Mouse (Mus musculus): ENCODE measurements around the gene Tubgcp3. TPM values are rescaled to one million over a fixed set of nuclear protein-coding genes. Genes with fewer than 3 reads are reported as not detected.

Gene Tubgcp3
- polyA plus RNA-seq (2017; shearing (Covaris generic)): 58.4 TPM

GRCm38 (mm10) chr8:12672056-12672881 lies at the start of gene Tubgcp3:
Tubgcp3 (minus strand) TSS chr8:12672248.

GRCm38 (mm10) chr8:12572814-12573534 lies 99.1 kb downstream of the Tubgcp3 start, which contains the start of gene Spaca7:
Spaca7 (plus strand) TSS chr8:12573029.

Other genes with a start within 250 kb of the Tubgcp3 start
- not detected for gene Spaca7, start 99.2 kb downstream of the Tubgcp3 start, polyA plus RNA-seq (2017; shearing (Covaris generic))
- 20.7 TPM for gene Atp11a, start 84.8 kb upstream of the Tubgcp3 start, polyA plus RNA-seq (2017; shearing (Covaris generic))
- 0.69 TPM for gene Mcf2l, start 201.6 kb upstream of the Tubgcp3 start, polyA plus RNA-seq (2017; shearing (Covaris generic))